ENCODE assay signal across 15 mouse cellular contexts in genomic region chr2:165311577-165311976, GRCm38 (mm10). TPM values are rescaled to one million over a fixed set of nuclear protein-coding genes. Genes with fewer than 3 reads are reported as not detected.
DNase-seq lines count a peak whose midpoint lies in the region; ATAC-seq and TF ChIP-seq lines count a peak whose summit lies in the region.
"Had no signal": no experiment of that assay in that cellular context is flagged by ENCODE, and none has a peak within 500 bp of the region (broad histone marks: within the 10 kb centered on the region; RNA-seq: fewer than 3 reads in every experiment).

No protein-coding gene starts in this region.

- H3K4me1 ChIP-seq in midbrain, embryonic 14.5 days (ENCODE audit: control insufficient read depth, insufficient read depth, low read length), result peaks cover 35% of the 10 kb centered on the region
- H3K4me1 ChIP-seq in midbrain, embryonic 11.5 days (ENCODE audit: control insufficient read depth, insufficient read depth, low read length), result peaks cover 38% of the 10 kb centered on the region
- peaks cover 25% of the 10 kb centered on the region for H3K4me1 ChIP-seq in hindbrain, postnatal 0 days (ENCODE audit: insufficient read depth, low read length)

- TF ChIP-seq CTCF in hindbrain, postnatal 0 days (IDR thresholded peaks at IDR 0.05; ENCODE audit: low read depth), result no peak

- DNase-seq in adrenal gland, postnatal 10 days, result peak; percentile 44
- DNase-seq in adrenal gland, adult (ENCODE audit: inconsistent age in 2 of 2, low spot score in 1 of 2), result no peak
- peak; percentile 77 for DNase-seq in midbrain, embryonic 14.5 days
- DNase-seq in midbrain, embryonic 11.5 days (ENCODE audit: low spot score, missing footprints), result no peak
- DNase-seq in cerebellum, postnatal 10 days, result peak; percentile 100
- peak; percentile 92 for DNase-seq in hindbrain, postnatal 0 days (ENCODE audit: low spot score)
- DNase-seq in urinary bladder, postnatal 4 days (ENCODE audit: low spot score in 2 of 2), result no peak
- DNase-seq: heart, adult 2 months; heart, postnatal 4 days; lung, postnatal 10 days had no signal

- 44% methylated on average over 12 of the region's 12 CpGs for WGBS in midbrain, embryonic 14.5 days
- WGBS in midbrain, embryonic 11.5 days, result 74% methylated on average over 12 of the region's 12 CpGs
- WGBS in hindbrain, postnatal 0 days, result 30% methylated on average over 12 of the region's 12 CpGs

- H3K27ac ChIP-seq in midbrain, embryonic 14.5 days (replicated peaks; ENCODE audit: low read depth, low read length), result peak overlapping the region; percentile 50
- no peak overlapping the region for H3K27ac ChIP-seq in midbrain, embryonic 11.5 days (ENCODE audit: low read depth, low read length)
- H3K27ac ChIP-seq in hindbrain, postnatal 0 days, result peak overlapping the region; percentile 54; the same call in 1 of the 2 replicates
- H3K27ac ChIP-seq: heart, adult 2 months had no signal

- ATAC-seq in midbrain, embryonic 14.5 days (ENCODE audit: low FRiP score, low TSS enrichment), result peak; percentile 18; the same call in 1 of the 2 replicates
- no peak for ATAC-seq in midbrain, embryonic 11.5 days (ENCODE audit: low FRiP score)
- ATAC-seq in hindbrain, postnatal 0 days, result peak; percentile 70
- no peak for ATAC-seq in megakaryocyte-erythroid progenitor cell, adult 5-6 weeks (replicated peaks; ENCODE audit: low FRiP score, low TSS enrichment, poor library complexity, severe bottlenecking)

- H3K4me3 ChIP-seq in midbrain, embryonic 14.5 days (replicated peaks; ENCODE audit: low read depth, low read length), result no peak overlapping the region
- no peak overlapping the region for H3K4me3 ChIP-seq in midbrain, embryonic 11.5 days (ENCODE audit: low read depth, low read length)
- no peak overlapping the region for H3K4me3 ChIP-seq in hindbrain, postnatal 0 days (ENCODE audit: low read length)
- H3K4me3 ChIP-seq: embryonic facial prominence, embryonic 12.5 days; heart, adult 2 months had no signal

- H3K36me3 ChIP-seq in midbrain, embryonic 14.5 days (ENCODE audit: control insufficient read depth, insufficient read depth, low read length), result peaks cover 53% of the 10 kb centered on the region
- peaks cover 9% of the 10 kb centered on the region for H3K36me3 ChIP-seq in midbrain, embryonic 11.5 days (ENCODE audit: control insufficient read depth, insufficient read depth, low read length)
- peaks cover 49% of the 10 kb centered on the region for H3K36me3 ChIP-seq in hindbrain, postnatal 0 days (ENCODE audit: insufficient read depth, low read length)

- no peaks in the 10 kb centered on the region for H3K9me3 ChIP-seq in midbrain, embryonic 14.5 days (ENCODE audit: control insufficient read depth, low read length)
- no peaks in the 10 kb centered on the region for H3K9me3 ChIP-seq in midbrain, embryonic 11.5 days (ENCODE audit: control insufficient read depth, low read length)
- H3K9me3 ChIP-seq in hindbrain, postnatal 0 days (ENCODE audit: low read length), result no peaks in the 10 kb centered on the region
- H3K9me3 ChIP-seq: embryonic facial prominence, embryonic 12.5 days had no signal

- no peak overlapping the region for H3K4me2 ChIP-seq in midbrain, embryonic 14.5 days (ENCODE audit: low read length)
- H3K4me2 ChIP-seq in midbrain, embryonic 11.5 days, result no peak overlapping the region
- no peak overlapping the region for H3K4me2 ChIP-seq in hindbrain, postnatal 0 days (ENCODE audit: low read depth, low read length)
- H3K4me2 ChIP-seq: embryonic facial prominence, embryonic 12.5 days had no signal

- H3K27me3 ChIP-seq in midbrain, embryonic 14.5 days (ENCODE audit: control insufficient read depth, insufficient read depth, low read length), result no peaks in the 10 kb centered on the region
- peaks cover 15% of the 10 kb centered on the region for H3K27me3 ChIP-seq in midbrain, embryonic 11.5 days (ENCODE audit: control insufficient read depth, insufficient read depth, low read length)
- no peaks in the 10 kb centered on the region for H3K27me3 ChIP-seq in hindbrain, postnatal 0 days (ENCODE audit: insufficient read depth, low read length)
- H3K27me3 ChIP-seq: embryonic facial prominence, embryonic 12.5 days had no signal

- no peak overlapping the region for H3K9ac ChIP-seq in midbrain, embryonic 14.5 days (replicated peaks; ENCODE audit: low read length)
- H3K9ac ChIP-seq in midbrain, embryonic 11.5 days (ENCODE audit: low read length), result no peak overlapping the region
- H3K9ac ChIP-seq in hindbrain, postnatal 0 days (replicated peaks; ENCODE audit: low read length), result 0 out of 2 replicates have a peak overlapping the region, but pooled peaks have one; percentile 1
- H3K9ac ChIP-seq: embryonic facial prominence, embryonic 12.5 days had no signal

RNA-seq across cellular contexts. Expression of gene Elmo2, which starts 14.7 kb away (rescaled TPM):
- 10 to 100 TPM; 27.0 to 34.7 TPM for total RNA-seq in adrenal gland, postnatal 10 days (2021)
- polyA plus RNA-seq in midbrain, embryonic 14.5 days (2014; fragmentation: Nextera tagmentation; extraction: Ambion mirVana), result 92.3 and 109 TPM in 2 replicates
- 79.9 and 83.1 TPM in 2 replicates for polyA plus RNA-seq in midbrain, embryonic 11.5 days (2014; fragmentation: Nextera tagmentation; extraction: Ambion mirVana)
- total RNA-seq in hindbrain, postnatal 0 days (2014; rRNA removed), result 99.4 and 105 TPM in 2 replicates
- polyA plus RNA-seq in hindbrain, postnatal 0 days (2015; fragmentation: Nextera tagmentation; extraction: Ambion mirVana), result 68.9 and 71.8 TPM in 2 replicates
- total RNA-seq in megakaryocyte-erythroid progenitor cell, adult 5-6 weeks (2014; fragmentation: Nextera tagmentation), result 23.5 and 31.5 TPM in 2 replicates
- 11.6 and 16.4 TPM in 2 replicates for total RNA-seq in megakaryocyte-erythroid progenitor cell, adult 5-6 weeks (2017)

RNA-seq across cellular contexts. Expression of gene Slc35c2, which starts 23.9 kb away (rescaled TPM):
- 10 to 100 TPM; 33.0 to 34.1 TPM for total RNA-seq in adrenal gland, postnatal 10 days (2021)
- 60.8 and 65.2 TPM in 2 replicates for polyA plus RNA-seq in midbrain, embryonic 14.5 days (2014; fragmentation: Nextera tagmentation; extraction: Ambion mirVana)
- polyA plus RNA-seq in midbrain, embryonic 11.5 days (2014; fragmentation: Nextera tagmentation; extraction: Ambion mirVana), result 49.5 and 49.7 TPM in 2 replicates
- total RNA-seq in hindbrain, postnatal 0 days (2014; rRNA removed), result 97.1 and 120 TPM in 2 replicates
- polyA plus RNA-seq in hindbrain, postnatal 0 days (2015; fragmentation: Nextera tagmentation; extraction: Ambion mirVana), result 65.7 and 68.1 TPM in 2 replicates
- 23.8 and 53.9 TPM in 2 replicates for total RNA-seq in megakaryocyte-erythroid progenitor cell, adult 5-6 weeks (2014; fragmentation: Nextera tagmentation)
- total RNA-seq in megakaryocyte-erythroid progenitor cell, adult 5-6 weeks (2017), result 15.9 and 21.0 TPM in 2 replicates

RNA-seq across cellular contexts. Expression of gene Zfp663, which starts 57.0 kb away (rescaled TPM):
- total RNA-seq in adrenal gland, postnatal 10 days (2021), result not detected
- 8.4 and 10.8 TPM in 2 replicates for polyA plus RNA-seq in midbrain, embryonic 14.5 days (2014; fragmentation: Nextera tagmentation; extraction: Ambion mirVana)
- 9.0 and 10.1 TPM in 2 replicates for polyA plus RNA-seq in midbrain, embryonic 11.5 days (2014; fragmentation: Nextera tagmentation; extraction: Ambion mirVana)
- 0.47 and 3.8 TPM in 2 replicates for total RNA-seq in hindbrain, postnatal 0 days (2014; rRNA removed)
- polyA plus RNA-seq in hindbrain, postnatal 0 days (2015; fragmentation: Nextera tagmentation; extraction: Ambion mirVana), result 2.2 and 2.3 TPM in 2 replicates
- not detected in 2 replicates for total RNA-seq in megakaryocyte-erythroid progenitor cell, adult 5-6 weeks (2014; fragmentation: Nextera tagmentation)
- total RNA-seq in megakaryocyte-erythroid progenitor cell, adult 5-6 weeks (2017), result not detected in 2 replicates
- total RNA-seq: heart, adult 2 months; heart, postnatal 4 days; left cerebral cortex, adult 18-20 months; liver, adult 2 months had no signal
- polyA plus RNA-seq: heart, adult 2 months; liver, adult 2 months; thymus, postnatal 0 days had no signal

Comparison
In these comparisons a context has a peak if more than half of its experiments do, and no peak if none do; other contexts are left out.
1. DNase-seq: peak in adrenal gland, postnatal 10 days (single experiment), midbrain, embryonic 14.5 days (single experiment), cerebellum, postnatal 10 days (2 of 2) and hindbrain, postnatal 0 days (single experiment); none in adrenal gland, adult (0 of 2), midbrain, embryonic 11.5 days (single experiment) and urinary bladder, postnatal 4 days (0 of 2).
2. ATAC-seq: peak in midbrain, embryonic 14.5 days (single experiment) and hindbrain, postnatal 0 days (single experiment); none in midbrain, embryonic 11.5 days (single experiment) and megakaryocyte-erythroid progenitor cell, adult 5-6 weeks (single experiment).